Mouse (Mus musculus): ENCODE data around the gene Tppp3.

Gene Tppp3

GRCm38 (mm10) chr8:105484392-105484791, 13.1 kb upstream of the Tppp3 start:
- peak; percentile 93 for DNase-seq (ENCODE audit: low spot score)

GRCm38 (mm10) chr8:105484030-105484368, 12.7 kb upstream of the Tppp3 start:
- no peak for DNase-seq (ENCODE audit: low spot score)

GRCm38 (mm10) chr8:105483212-105484029, 12.1 kb upstream of the Tppp3 start:
- peak; percentile 80 for DNase-seq (ENCODE audit: low spot score)

GRCm38 (mm10) chr8:105482123-105482522, 10.8 kb upstream of the Tppp3 start:
- no peak for DNase-seq (ENCODE audit: low spot score)

GRCm38 (mm10) chr8:105481453-105481852, 10.1 kb upstream of the Tppp3 start:
- DNase-seq (ENCODE audit: low spot score), result peak; percentile 54

GRCm38 (mm10) chr8:105481013-105481412, 9.7 kb upstream of the Tppp3 start:
- DNase-seq (ENCODE audit: low spot score), result no peak

GRCm38 (mm10) chr8:105477792-105478191, 6.5 kb upstream of the Tppp3 start:
- no peak for DNase-seq (ENCODE audit: low spot score)

- peak; percentile 42 for DNase-seq (ENCODE audit: low spot score)
Measured at GRCm38 (mm10) chr8:105476628-105477413, 5.5 kb upstream of the Tppp3 start.

- no peak for DNase-seq (ENCODE audit: low spot score)
Measured at GRCm38 (mm10) chr8:105476161-105476560, 4.8 kb upstream of the Tppp3 start.

GRCm38 (mm10) chr8:105475742-105476141, 4.4 kb upstream of the Tppp3 start:
- no peak for DNase-seq (ENCODE audit: low spot score)

- no peak for DNase-seq (ENCODE audit: low spot score)
Measured at GRCm38 (mm10) chr8:105475254-105475653, 3.9 kb upstream of the Tppp3 start.

GRCm38 (mm10) chr8:105474680-105475079, 3.4 kb upstream of the Tppp3 start:
- no peak for DNase-seq (ENCODE audit: low spot score)

- peak; percentile 43 for DNase-seq (ENCODE audit: low spot score)
Measured at GRCm38 (mm10) chr8:105473816-105474606, 2.7 kb upstream of the Tppp3 start.

GRCm38 (mm10) chr8:105472983-105473382, 1.7 kb upstream of the Tppp3 start:
- DNase-seq (ENCODE audit: low spot score), result no peak

- DNase-seq (ENCODE audit: low spot score), result no peak
Measured at GRCm38 (mm10) chr8:105472414-105472932, 1.1 kb upstream of the Tppp3 start.

- no peak for DNase-seq (ENCODE audit: low spot score)
Measured at GRCm38 (mm10) chr8:105470681-105471313, 529 bp downstream of the Tppp3 start.

GRCm38 (mm10) chr8:105470262-105470661, 1.1 kb downstream of the Tppp3 start:
- DNase-seq (ENCODE audit: low spot score), result no peak

- no peak for DNase-seq (ENCODE audit: low spot score)
Measured at GRCm38 (mm10) chr8:105469816-105470215, 1.5 kb downstream of the Tppp3 start.

- no peak for DNase-seq (ENCODE audit: low spot score)
Measured at GRCm38 (mm10) chr8:105469041-105469695, 2.2 kb downstream of the Tppp3 start.

- DNase-seq (ENCODE audit: low spot score), result no peak
Measured at GRCm38 (mm10) chr8:105468002-105468720, 3.2 kb downstream of the Tppp3 start.

Measured in adipocyte (in vitro differentiated cells).